ENCODE assay signal across 7 mouse cellular contexts in the genomic region with DNA sequence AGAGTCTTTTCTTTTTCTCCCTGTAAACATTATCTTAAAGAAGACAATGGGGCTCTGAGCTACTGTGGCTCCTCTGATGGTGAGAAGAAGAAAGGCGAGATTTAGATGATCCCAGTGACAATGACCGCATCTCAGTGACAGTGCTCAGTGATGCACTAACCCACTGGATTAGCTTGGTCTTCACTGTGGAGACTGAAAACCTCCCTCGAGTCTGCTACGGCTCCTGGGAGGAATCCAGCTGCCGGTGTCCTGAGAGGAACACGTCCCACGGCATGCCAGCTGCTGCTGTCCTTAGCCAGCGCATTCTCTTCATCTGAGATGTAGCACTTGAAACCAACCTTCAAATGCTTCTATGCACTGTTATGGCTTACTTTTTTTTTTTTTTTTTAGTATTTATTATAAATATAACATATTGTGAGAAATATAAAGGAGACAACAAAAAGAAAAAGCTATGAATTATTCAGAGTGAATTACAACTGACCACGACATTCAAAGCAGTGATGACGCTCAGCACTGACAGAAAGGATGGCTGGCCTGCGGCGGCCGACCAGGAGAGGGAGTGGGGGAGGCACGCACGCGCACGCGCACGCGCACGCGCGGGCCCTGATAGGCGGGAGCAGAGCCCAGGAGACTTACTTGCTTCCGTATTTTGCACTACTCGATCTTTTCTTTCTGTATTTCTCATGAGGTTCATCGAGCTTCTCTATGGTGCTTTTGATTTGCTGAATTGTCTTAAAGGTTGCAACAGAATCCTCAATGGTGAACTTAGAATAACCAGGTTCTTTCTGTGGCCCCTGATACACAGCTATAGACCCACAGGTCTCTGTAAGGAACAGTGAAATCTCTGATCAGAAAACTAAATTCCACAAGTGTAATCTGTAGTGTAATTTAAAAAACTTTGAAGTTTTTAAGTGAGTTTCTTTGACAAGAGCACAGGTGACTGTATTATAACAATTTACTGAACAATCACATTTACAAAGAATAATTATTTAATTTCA. TPM values are rescaled to one million over a fixed set of nuclear protein-coding genes. Genes with fewer than 3 reads are reported as not detected.
DNase-seq lines count a peak whose midpoint lies in the region; ATAC-seq lines count a peak whose summit lies in the region.

No protein-coding gene starts in this region.

- intact Hi-C loops in left cerebral cortex, postnatal 14 days (cut with DNase I): loop anchor here (10.0 kb wide), 1 partner anchor 199 kb away; no protein-coding TSS in a partner anchor

- H3K36me3 ChIP-seq in forebrain, embryonic 15.5 days: peaks cover 24% of the 10 kb centered on the region; the same call in 1 of the 2 replicates
- peaks cover 29% of the 10 kb centered on the region for H3K36me3 ChIP-seq in hindbrain, embryonic 10.5 days
- peaks cover 70% of the 10 kb centered on the region for H3K36me3 ChIP-seq in megakaryocyte, embryonic 14.5 days (replicated peaks; ENCODE audit: low read length)

- 0 out of 2 replicates have a peak overlapping the region, but pooled peaks have one; percentile 8 for H3K4me3 ChIP-seq in forebrain, embryonic 15.5 days
- peak overlapping the region; percentile 34 for H3K4me3 ChIP-seq in hindbrain, embryonic 10.5 days
- H3K4me3 ChIP-seq in megakaryocyte, embryonic 14.5 days (replicated peaks): peak overlapping the region; percentile 74

- peak; percentile 41 for DNase-seq in adrenal gland, adult 8-10 months
- peak; percentile 65 for DNase-seq in cerebellum, adult 8-10 months
- peak; percentile 77 for DNase-seq in hindbrain, embryonic 10.5 days (ENCODE audit: low spot score)
- DNase-seq in left cerebral cortex, postnatal 14 days (ENCODE audit: low spot score in 2 of 2): peak; percentile 47 to 52
- peak; percentile 42 for DNase-seq in retina, postnatal 7 days (ENCODE audit: low read depth, low spot score)

- H3K4me1 ChIP-seq in forebrain, embryonic 15.5 days: peaks cover 4% of the 10 kb centered on the region; the same call in 1 of the 2 replicates
- H3K4me1 ChIP-seq in hindbrain, embryonic 10.5 days (replicated peaks): 0 out of 2 replicates have a peak, but pooled peaks cover 6% of the 10 kb centered on the region
- H3K4me1 ChIP-seq in megakaryocyte, embryonic 14.5 days: peaks cover 11% of the 10 kb centered on the region

- no peaks in the 10 kb centered on the region for H3K27me3 ChIP-seq in forebrain, embryonic 15.5 days
- H3K27me3 ChIP-seq in hindbrain, embryonic 10.5 days (ENCODE audit: insufficient read depth, poor library complexity, severe bottlenecking): no peaks in the 10 kb centered on the region
- no peaks in the 10 kb centered on the region for H3K27me3 ChIP-seq in megakaryocyte, embryonic 14.5 days (replicated peaks)

- peak; percentile 88 for ATAC-seq in forebrain, embryonic 15.5 days (replicated peaks)

- no peaks in the 10 kb centered on the region for H3K9me3 ChIP-seq in forebrain, embryonic 15.5 days
- no peaks in the 10 kb centered on the region for H3K9me3 ChIP-seq in hindbrain, embryonic 10.5 days
- no peaks in the 10 kb centered on the region for H3K9me3 ChIP-seq in megakaryocyte, embryonic 14.5 days

- H3K9ac ChIP-seq in forebrain, embryonic 15.5 days (replicated peaks): 0 out of 2 replicates have a peak overlapping the region, but pooled peaks have one; percentile 19

- 29% methylated on average over 27 of the region's 27 CpGs for WGBS in forebrain, embryonic 15.5 days
- WGBS in hindbrain, embryonic 10.5 days: 29% methylated on average over 27 of the region's 27 CpGs

- peak overlapping the region; percentile 43 for H3K4me2 ChIP-seq in forebrain, embryonic 15.5 days (replicated peaks)

- H3K27ac ChIP-seq in forebrain, embryonic 15.5 days (replicated peaks): peak overlapping the region; percentile 53
- H3K27ac ChIP-seq in hindbrain, embryonic 10.5 days: peak overlapping the region; percentile 29; the same call in 1 of the 2 replicates

RNA-seq across cellular contexts. Expression of gene Gm28729, which starts 18.9 kb away (rescaled TPM):
- total RNA-seq in adrenal gland, adult 8-10 months (2022): under 1 TPM in 1 of 4 experiments, not detected in 3; 0.13 TPM
- polyA plus RNA-seq in forebrain, embryonic 15.5 days (2015; fragmentation: Nextera tagmentation; extraction: Ambion mirVana): 0.15 and 0.31 TPM in 2 replicates
- polyA plus RNA-seq in hindbrain, embryonic 10.5 days (2016; fragmentation: Nextera tagmentation; extraction: Ambion mirVana): 0.07 and 0.37 TPM in 2 replicates
- under 1 TPM in 1 of 2 experiments, not detected in 1; 0.34 TPM for total RNA-seq in left cerebral cortex, postnatal 14 days (2021)
- polyA plus RNA-seq in megakaryocyte, embryonic 14.5 days (2012; ENCODE audit: insufficient read depth, low replicate concordance): not detected in 2 replicates

Comparison
In these comparisons a context has a peak if more than half of its experiments do, and no peak if none do; other contexts are left out.
1. Peak in every context shown above with its lines: DNase-seq, ATAC-seq, H3K4me3 ChIP-seq and H3K27ac ChIP-seq.
2. H3K4me3 ChIP-seq: peak in every context shown above with its lines; median percentile 74 in megakaryocyte, embryonic 14.5 days; 34 in hindbrain, embryonic 10.5 days; 8 in forebrain, embryonic 15.5 days.